ENCODE assay signal across 12 mouse cellular contexts in the genomic region with DNA sequence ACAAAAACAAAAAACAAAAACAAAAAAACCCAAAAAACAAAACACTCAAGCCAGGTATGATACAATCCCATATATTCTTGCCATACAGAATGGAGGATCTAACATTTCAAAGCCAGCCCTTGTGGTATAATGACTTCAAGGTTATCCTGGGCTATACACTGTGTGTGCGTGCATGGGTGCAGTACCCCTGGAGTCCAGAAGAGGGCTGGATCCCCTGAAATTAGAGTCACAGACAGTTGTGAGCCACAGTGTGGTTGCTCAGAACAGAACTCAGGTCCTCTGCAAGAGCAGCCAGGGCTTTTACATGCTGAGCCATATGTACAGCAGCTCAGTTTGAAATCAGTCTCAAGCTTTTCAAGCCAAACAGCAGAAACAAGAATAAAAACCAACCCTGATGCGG.
DNase-seq lines count a peak whose midpoint lies in the region; ATAC-seq and TF ChIP-seq lines count a peak whose summit lies in the region.
"Had no signal": no experiment of that assay in that cellular context is flagged by ENCODE, and none has a peak within 500 bp of the region (broad histone marks: within the 10 kb centered on the region; RNA-seq: fewer than 3 reads in every experiment).

No protein-coding gene starts in this region.

- H3K27ac ChIP-seq in kidney, postnatal 0 days = no peak overlapping the region
- H3K27ac ChIP-seq: hindbrain, embryonic 10.5 days; stomach, embryonic 15.5 days had no signal

- H3K4me1 ChIP-seq in kidney, postnatal 0 days (replicated peaks; ENCODE audit: insufficient read depth, low read length) = no peaks in the 10 kb centered on the region
- H3K4me1 ChIP-seq: hindbrain, embryonic 10.5 days had no signal

- no peak for ATAC-seq in kidney, postnatal 0 days (replicated peaks; ENCODE audit: low FRiP score, low read depth)
- ATAC-seq in common myeloid progenitor, adult 5-6 weeks (replicated peaks; ENCODE audit: low read depth, poor library complexity, severe bottlenecking) = 0 out of 2 replicates have a peak, but pooled peaks have one; percentile 34

- no peak overlapping the region for H3K4me2 ChIP-seq in kidney, postnatal 0 days (ENCODE audit: low read length)
- H3K4me2 ChIP-seq: stomach, embryonic 15.5 days had no signal

- no peaks in the 10 kb centered on the region for H3K36me3 ChIP-seq in kidney, postnatal 0 days (ENCODE audit: insufficient read depth, low read length)
- H3K36me3 ChIP-seq: stomach, embryonic 15.5 days had no signal

- DNase-seq in kidney, postnatal 0 days (ENCODE audit: low spot score) = no peak
- DNase-seq in kidney, postnatal 14 days = no peak
- DNase-seq in thymus, postnatal 0 days (ENCODE audit: low spot score) = peak; percentile 15
- DNase-seq in thymus, postnatal 10 days (ENCODE audit: low spot score in 2 of 2) = no peak
- DNase-seq in urinary bladder, postnatal 10 days (ENCODE audit: low spot score) = no peak
- DNase-seq in adrenal gland, adult 2 months = no peak
- DNase-seq: gastrocnemius, postnatal 10 days; kidney, postnatal 10 days; lung, adult 18-20 months had no signal

- TF ChIP-seq CTCF in kidney, postnatal 0 days (IDR thresholded peaks at IDR 0.05; ENCODE audit: low read depth) = peak; percentile 42; the same call in 1 of the 2 replicates

- WGBS in kidney, postnatal 0 days = 95% methylated on average over 2 of the region's 2 CpGs

- H3K27me3 ChIP-seq in kidney, postnatal 0 days (ENCODE audit: insufficient read depth, low read length) = no peaks in the 10 kb centered on the region
- H3K27me3 ChIP-seq: stomach, embryonic 15.5 days had no signal

- H3K9me3 ChIP-seq in kidney, postnatal 0 days (replicated peaks; ENCODE audit: low read length) = no peaks in the 10 kb centered on the region
- H3K9me3 ChIP-seq: stomach, embryonic 15.5 days had no signal

- H3K9ac ChIP-seq in kidney, postnatal 0 days (ENCODE audit: low read depth, low read length) = no peak overlapping the region
- H3K9ac ChIP-seq: stomach, embryonic 15.5 days had no signal

- no peak overlapping the region for H3K4me3 ChIP-seq in kidney, postnatal 0 days (replicated peaks; ENCODE audit: low read depth, low read length)
- H3K4me3 ChIP-seq: hindbrain, embryonic 10.5 days; stomach, embryonic 15.5 days had no signal
